Mouse (Mus musculus) liver, embryonic 11.5 days (tissue): ENCODE measurements around the gene Mia. TPM values are rescaled to one million over a fixed set of nuclear protein-coding genes. Genes with fewer than 3 reads are reported as not detected.
A peak's percentile ranks its signal among the peaks of the same experiment; 100 is the strongest.

Experiments used
- ATAC-seq: fragments of 200-750 bp; cut with Nextera tagmentation; replicated peaks from 2 replicates; pipeline ENCODE4 v1.8.0; 2017; ENCODE audit warnings: moderate number of reproducible peaks, mild to moderate bottlenecking, moderate TSS enrichment, moderate library complexity; ENCODE audit not compliant: low FRiP score
- DNase-seq: peaks from one replicate; pipeline ENCODE4 v3.0.0-alpha.2; 2017; ENCODE audit warnings: low spot score
- H3K27ac ChIP-seq: fragments of 300-500 bp; sonication (generic); 2 replicates; pipeline ENCODE4 v1.5.1; 2014; ENCODE audit warnings: mild to moderate bottlenecking, low read depth, low read length, control low read depth
- H3K27me3 ChIP-seq: fragments of 300-500 bp; sonication (generic); replicated peaks from 2 replicates; pipeline ENCODE4 v1.6.1; 2014; ENCODE audit warnings: low read length, mixed read lengths; ENCODE audit not compliant: control insufficient read depth, insufficient read depth
- H3K36me3 ChIP-seq: fragments of 300-500 bp; sonication (generic); 2 replicates; pipeline ENCODE4 v1.6.1; 2014; ENCODE audit warnings: mild to moderate bottlenecking, low read length, moderate library complexity, mixed read lengths; ENCODE audit not compliant: control insufficient read depth, insufficient read depth
- H3K4me1 ChIP-seq: fragments of 300-500 bp; sonication (generic); replicated peaks from 2 replicates; pipeline ENCODE4 v1.6.1; 2014; ENCODE audit warnings: low read length, mixed read lengths; ENCODE audit not compliant: control insufficient read depth, insufficient read depth
- H3K4me2 ChIP-seq: fragments of 300-500 bp; sonication (generic); 2 replicates; pipeline ENCODE4 v1.6.1; 2014; ENCODE audit warnings: mild to moderate bottlenecking, control low read depth, moderate library complexity
- H3K4me3 ChIP-seq: fragments of 300-500 bp; sonication (generic); 2 replicates; pipeline ENCODE4 v1.5.1; 2014; ENCODE audit warnings: low read depth, low read length, control low read depth
- H3K9ac ChIP-seq: fragments of 300-500 bp; sonication (generic); 2 replicates; pipeline ENCODE4 v1.6.1; 2014; ENCODE audit warnings: low read depth, low read length, control low read depth
- H3K9me3 ChIP-seq: fragments of 300-500 bp; sonication (generic); 2 replicates; pipeline ENCODE4 v1.6.1; 2016; ENCODE audit warnings: low read length, inconsistent platforms, mixed read lengths; ENCODE audit not compliant: control insufficient read depth
- WGBS: fragments of 180-500 bp; shearing (Covaris S2); extraction: QIAGEN DNeasy Blood & Tissue Kit; methylation state at CpG from one replicate; pipeline ENCODE4 v1.1.7; 2014; 5-methylcytosine and 5-hydroxymethylcytosine counted together
- polyA plus RNA-seq: library from polyadenylated mRNA; unstranded; fragments of >200 nt; fragmentation: Nextera tagmentation; extraction: Ambion mirVana; gene quantifications from 2 replicates; pipeline ENCODE4 v1.2.1, GENCODE M21; 2014

Mia gene
- polyA plus RNA-seq, 1 experiment from 2014 or later, result 0.73 TPM

DNA sequence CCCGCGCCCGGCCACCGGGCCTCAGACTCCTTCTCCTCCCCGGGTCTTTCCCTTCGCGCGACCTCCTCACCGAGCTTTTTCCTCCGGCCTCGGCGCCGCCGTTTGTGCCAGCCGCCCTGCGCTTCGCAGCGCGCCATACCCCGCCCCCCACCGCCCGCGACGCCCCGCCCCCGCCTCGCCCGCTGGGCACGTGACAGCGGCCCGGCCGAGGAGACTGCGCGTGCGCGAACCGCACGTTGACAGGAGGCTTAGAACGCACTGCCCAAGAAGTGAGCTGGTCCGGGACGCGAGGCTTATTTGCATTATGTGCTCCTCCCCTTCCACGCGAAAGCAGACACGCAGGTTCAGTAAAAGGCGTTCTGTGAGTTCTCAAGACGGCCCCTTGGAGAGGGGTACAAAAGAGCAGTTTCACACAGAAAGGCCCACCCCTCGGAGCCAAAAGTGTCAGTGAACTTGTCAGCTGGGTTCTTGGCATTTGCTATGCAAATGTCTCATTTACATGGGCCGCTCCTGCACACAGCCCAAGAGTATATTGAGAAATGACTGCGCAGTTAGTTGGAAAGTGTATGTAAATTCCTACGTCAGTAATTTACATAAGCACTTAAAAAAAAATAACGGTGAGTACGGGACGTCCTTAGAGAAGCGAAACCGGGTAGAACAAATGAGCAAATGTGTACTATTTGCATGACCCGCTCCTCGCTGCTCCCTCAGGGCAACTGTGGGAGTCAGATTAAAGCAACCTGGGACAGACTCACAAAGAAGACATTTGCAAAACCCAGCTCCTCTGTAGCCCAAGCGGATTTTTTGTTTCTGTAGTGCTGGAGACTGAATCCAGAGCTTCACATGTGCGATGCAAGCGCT, 14.1 kb downstream of the Mia start, which contains the start of gene Egln2:
Gene Egln2, minus strand, starts transcription at position 189 of the 861 bp plus-strand sequence.
- H3K9ac ChIP-seq, result peak within 1 kb of the TSS; percentile 90
- H3K27ac ChIP-seq, result peak within 1 kb of the TSS; percentile 93
- H3K4me3 ChIP-seq, result peak within 1 kb of the TSS; percentile 76
- peaks cover 35% of the 10 kb centered on the region for H3K4me1 ChIP-seq
- H3K9me3 ChIP-seq, result no peaks in the 10 kb centered on the region
- ATAC-seq (peak; percentile 83), DNase-seq (peak; percentile 98)
- H3K4me2 ChIP-seq, result peak within 1 kb of the TSS; percentile 89
- no peaks in the 10 kb centered on the region for H3K27me3 ChIP-seq
- H3K36me3 ChIP-seq, result peaks cover 13% of the 10 kb centered on the region
- 1% methylated on average over 51 of the region's 61 CpGs for WGBS

DNA sequence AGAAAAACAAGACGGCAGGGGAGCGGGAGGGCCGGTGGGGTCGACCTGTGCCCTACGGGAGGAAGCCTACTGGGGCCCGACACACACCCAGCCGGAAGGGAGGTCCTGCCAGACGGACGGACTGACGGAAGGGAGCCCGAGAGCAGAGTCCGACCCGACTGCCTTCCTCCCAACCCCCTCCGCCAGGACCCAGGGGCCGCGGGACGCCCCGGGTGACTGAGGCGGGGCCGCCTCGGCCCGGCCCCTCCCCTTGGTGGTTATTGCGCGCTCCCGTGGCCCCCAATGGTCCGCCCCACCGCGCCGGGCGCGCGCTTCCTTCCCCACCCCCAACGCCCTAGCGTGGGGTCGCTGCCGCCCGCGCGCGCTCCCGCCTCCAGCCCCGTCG, 14.7 kb downstream of the Mia start:
- H3K9ac ChIP-seq, result peak overlapping the region; percentile 90
- H3K9me3 ChIP-seq, result no peaks in the 10 kb centered on the region
- H3K27ac ChIP-seq, result peak overlapping the region; percentile 93
- WGBS, result under 1% methylated on average over 12 of the region's 43 CpGs
- H3K4me2 ChIP-seq, result peak overlapping the region; percentile 89
- H3K27me3 ChIP-seq, result no peaks in the 10 kb centered on the region
- peaks cover 11% of the 10 kb centered on the region for H3K36me3 ChIP-seq
- H3K4me1 ChIP-seq, result peaks cover 35% of the 10 kb centered on the region
- peak overlapping the region; percentile 76 for H3K4me3 ChIP-seq
- DNase-seq, result peak; percentile 92
- peak; percentile 79 for ATAC-seq

DNA sequence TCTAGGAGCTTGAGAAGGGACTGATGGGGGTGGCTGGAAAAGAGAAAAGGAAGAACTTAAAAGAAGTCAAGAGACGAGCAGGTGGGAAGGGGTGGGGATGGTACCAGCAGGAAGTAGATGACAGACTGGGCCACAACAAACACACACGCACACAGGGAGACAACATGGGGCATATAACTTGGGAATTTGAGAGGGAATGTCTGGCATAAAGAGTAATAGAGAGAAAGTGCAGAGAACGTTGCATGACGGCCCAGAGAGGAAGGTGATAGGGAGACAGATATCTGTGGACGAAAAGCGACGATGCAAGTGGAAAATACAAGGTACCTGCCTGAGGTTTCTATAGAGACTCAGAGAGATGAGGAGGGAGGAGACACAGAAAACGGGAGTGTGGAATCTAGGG, 15.3 kb downstream of the Mia start:
- Histone ChIP-seq H3K9me3 (no peaks in the 10 kb centered on the region), H3K9ac (peak overlapping the region; percentile 90), H3K27me3 (no peaks in the 10 kb centered on the region), H3K27ac (peak overlapping the region; percentile 93), H3K4me2 (peak overlapping the region; percentile 89), H3K4me3 (peak overlapping the region; percentile 76), H3K36me3 (peaks cover 9% of the 10 kb centered on the region), H3K4me1 (peaks cover 38% of the 10 kb centered on the region)
- no peak for DNase-seq
- 4% methylated on average over 8 of the region's 8 CpGs for WGBS
- ATAC-seq, result no peak

DNA sequence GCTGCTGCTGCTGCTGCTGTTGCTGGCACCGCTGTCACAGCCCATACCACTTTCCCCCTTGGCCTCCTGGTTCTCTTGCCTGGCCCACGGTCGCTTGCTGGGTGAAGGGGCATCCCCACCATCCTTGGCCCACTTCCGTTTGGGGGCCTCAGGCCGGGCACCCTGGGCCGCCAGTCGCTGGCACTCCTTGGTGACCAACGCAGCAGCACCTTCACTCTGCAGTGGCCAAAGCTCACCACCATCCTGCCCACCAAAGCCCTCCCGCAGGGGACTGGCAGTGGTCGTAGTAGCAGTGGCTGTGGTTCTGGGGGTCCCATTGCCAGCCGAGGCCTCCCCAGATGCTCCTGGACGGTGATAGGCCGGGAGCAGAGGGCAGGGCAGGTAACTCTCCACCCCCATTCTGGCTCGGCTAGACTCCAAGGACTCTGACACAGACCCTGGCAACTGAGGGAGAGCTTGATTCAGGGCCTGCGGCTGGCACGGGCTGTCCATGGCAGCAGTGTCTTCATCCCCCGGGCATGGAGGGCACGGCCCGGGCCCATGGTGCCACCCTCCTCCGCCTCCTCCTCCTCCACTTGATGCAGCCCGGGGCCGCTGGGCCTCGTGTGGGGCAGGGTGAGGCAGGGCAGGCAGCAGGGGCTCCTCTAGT, 15.8 kb downstream of the Mia start:
- Histone ChIP-seq H3K9ac (peak overlapping the region; percentile 90), H3K27ac (no peak overlapping the region; the same call in 1 of the 2 replicates), H3K4me3 (peak overlapping the region; percentile 76), H3K4me2 (peak overlapping the region; percentile 89), H3K9me3 (no peaks in the 10 kb centered on the region), H3K36me3 (peaks cover 9% of the 10 kb centered on the region), H3K27me3 (no peaks in the 10 kb centered on the region), H3K4me1 (peaks cover 38% of the 10 kb centered on the region)
- DNase-seq (no peak), ATAC-seq (no peak)
- WGBS, result 68% methylated on average over 23 of the region's 23 CpGs

DNA sequence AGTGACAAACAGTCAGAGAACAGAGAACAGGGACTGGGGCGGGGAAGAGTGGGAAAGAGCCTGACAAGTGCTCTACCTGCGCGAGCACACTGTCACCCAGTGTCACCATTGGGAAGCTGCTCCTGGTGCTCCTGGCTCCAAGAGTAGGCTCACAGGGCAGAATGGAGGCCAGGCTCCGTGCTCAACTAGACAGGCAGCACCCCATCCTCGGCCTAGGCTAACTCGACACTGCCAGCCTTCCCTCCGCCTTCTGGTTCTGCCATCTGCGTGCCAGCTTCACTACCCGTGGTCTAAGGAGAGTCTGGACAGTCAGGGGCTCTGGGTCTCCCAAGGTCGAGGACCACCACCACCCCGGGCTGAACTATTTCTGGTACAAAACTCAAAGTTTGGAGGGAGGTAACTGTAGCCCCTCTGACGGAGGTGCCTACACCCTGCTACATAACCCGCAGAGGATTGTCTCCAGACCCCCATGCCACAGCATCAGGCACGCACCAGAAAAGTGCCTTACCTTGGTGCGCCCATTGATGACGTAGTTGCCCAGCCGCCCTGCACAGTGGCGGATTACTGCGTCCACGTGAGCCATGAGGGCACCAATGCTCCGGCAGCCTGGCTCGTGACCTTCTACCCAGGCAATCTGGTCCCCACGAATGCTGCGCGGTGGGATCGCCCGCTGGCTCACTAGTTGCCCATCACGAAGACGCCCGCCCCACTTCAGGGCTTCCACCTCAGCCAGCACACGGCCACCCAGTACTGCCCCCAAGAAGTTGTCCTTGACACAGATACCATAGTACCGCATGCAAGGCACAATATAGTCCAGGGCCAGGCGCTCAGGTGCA, 16.6 kb downstream of the Mia start:
- H3K36me3 ChIP-seq, result peaks cover 9% of the 10 kb centered on the region
- no peak overlapping the region for H3K27ac ChIP-seq
- peak overlapping the region; percentile 6; the same call in 1 of the 2 replicates for H3K4me3 ChIP-seq
- H3K9me3 ChIP-seq, result no peaks in the 10 kb centered on the region
- peak overlapping the region; percentile 22; the same call in 1 of the 2 replicates for H3K9ac ChIP-seq
- DNase-seq (no peak), ATAC-seq (no peak)
- H3K27me3 ChIP-seq, result no peaks in the 10 kb centered on the region
- H3K4me1 ChIP-seq, result peaks cover 38% of the 10 kb centered on the region
- H3K4me2 ChIP-seq, result peak overlapping the region; percentile 89
- 84% methylated on average over 33 of the region's 33 CpGs for WGBS

DNA sequence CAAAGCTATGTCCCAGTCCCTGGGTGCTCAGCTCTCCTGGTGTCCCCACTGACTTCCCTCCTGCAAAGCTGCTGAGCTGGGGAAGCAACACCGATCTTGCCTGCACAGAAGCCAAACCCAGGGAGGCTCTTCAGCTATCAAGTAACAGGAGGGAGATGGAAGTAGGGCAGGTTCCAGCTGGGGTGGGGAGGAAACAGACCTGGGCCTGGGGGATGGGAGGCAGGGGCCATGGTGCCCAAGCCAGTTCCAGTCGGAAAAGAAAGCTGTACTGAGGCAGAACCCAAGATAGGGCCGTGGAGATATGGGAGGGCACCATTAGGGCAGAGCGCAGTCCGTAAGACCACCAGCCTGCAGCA, 17.5 kb downstream of the Mia start:
- ATAC-seq, result no peak
- H3K4me2 ChIP-seq, result 0 out of 2 replicates have a peak overlapping the region, but pooled peaks have one; percentile 1
- H3K27me3 ChIP-seq, result no peaks in the 10 kb centered on the region
- peaks cover 15% of the 10 kb centered on the region for H3K36me3 ChIP-seq
- no peaks in the 10 kb centered on the region for H3K9me3 ChIP-seq
- H3K9ac ChIP-seq, result no peak overlapping the region
- peaks cover 36% of the 10 kb centered on the region for H3K4me1 ChIP-seq
- no peak overlapping the region for H3K4me3 ChIP-seq
- 88% methylated on average over 5 of the region's 5 CpGs for WGBS
- H3K27ac ChIP-seq, result no peak overlapping the region
- DNase-seq, result no peak

DNA sequence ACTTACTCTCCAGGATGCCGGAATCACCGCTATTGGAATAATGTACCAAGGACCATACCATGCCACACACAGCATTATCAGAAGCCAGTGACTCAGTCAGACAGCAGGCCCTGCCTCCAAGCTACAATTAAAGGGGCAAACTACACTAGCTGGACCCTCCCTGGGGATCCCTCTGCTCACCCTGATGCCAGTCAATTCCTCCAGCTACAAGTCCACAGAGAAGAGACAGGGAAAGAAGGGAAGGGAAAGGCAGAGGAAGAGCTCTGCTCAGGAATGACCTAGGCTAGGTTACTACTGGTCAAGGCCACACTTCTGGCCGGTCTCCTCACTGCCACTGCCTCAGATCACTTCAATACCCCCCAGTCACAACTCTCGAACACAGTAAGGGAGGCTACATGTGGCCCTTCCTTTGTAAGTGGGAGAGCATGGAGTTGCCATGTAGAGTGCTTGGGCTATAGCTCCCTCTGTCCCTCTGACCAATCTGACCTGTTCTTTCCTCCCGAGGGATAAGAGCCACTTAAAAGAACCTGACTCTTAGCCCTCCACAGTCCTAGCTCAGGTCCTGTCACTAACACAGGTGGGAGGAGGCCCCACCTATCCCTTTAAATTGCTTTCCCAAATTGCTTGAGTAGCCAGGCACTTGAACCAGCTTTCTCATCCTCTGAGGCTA, 18.0 kb downstream of the Mia start:
- WGBS, result 81% methylated on average over 5 of the region's 5 CpGs
- peaks cover 32% of the 10 kb centered on the region for H3K4me1 ChIP-seq
- no peak overlapping the region for H3K9ac ChIP-seq
- no peak for ATAC-seq
- H3K27me3 ChIP-seq, result no peaks in the 10 kb centered on the region
- H3K9me3 ChIP-seq, result no peaks in the 10 kb centered on the region
- peaks cover 18% of the 10 kb centered on the region for H3K36me3 ChIP-seq
- H3K4me2 ChIP-seq, result no peak overlapping the region
- H3K4me3 ChIP-seq, result no peak overlapping the region
- DNase-seq, result no peak
- H3K27ac ChIP-seq, result no peak overlapping the region

DNA sequence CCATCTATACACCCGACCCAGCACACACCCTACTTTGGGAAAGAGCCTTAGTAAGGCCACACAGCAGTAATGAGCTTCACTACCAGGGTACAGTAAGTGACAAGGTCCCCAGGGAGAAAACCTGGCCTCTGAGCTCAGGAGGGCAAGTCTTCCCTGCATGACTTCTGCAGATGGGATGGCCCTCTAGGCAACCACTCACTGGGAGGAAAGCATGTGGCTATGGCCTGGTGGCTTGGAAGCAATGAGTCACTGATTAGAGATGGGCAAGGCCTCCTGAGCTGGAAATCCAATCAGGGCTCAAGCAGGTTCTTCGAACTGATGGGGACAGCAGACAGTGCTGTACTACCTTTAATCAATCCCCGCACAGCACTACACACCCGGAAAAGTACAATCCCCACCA, 19.2 kb downstream of the Mia start:
- Histone ChIP-seq H3K9me3 (no peaks in the 10 kb centered on the region), H3K4me3 (no peak overlapping the region), H3K9ac (no peak overlapping the region), H3K36me3 (peaks cover 26% of the 10 kb centered on the region), H3K27ac (no peak overlapping the region), H3K27me3 (no peaks in the 10 kb centered on the region), H3K4me1 (peaks cover 24% of the 10 kb centered on the region), H3K4me2 (no peak overlapping the region)
- no peak for DNase-seq
- no peak for ATAC-seq
- 77% methylated on average over 4 of the region's 4 CpGs for whole genome bisulfite sequencing
